Mouse (Mus musculus) hindbrain, embryonic 16.5 days (tissue): ENCODE results near the gene Als2. TPM values are rescaled to one million over a fixed set of nuclear protein-coding genes. Genes with fewer than 3 reads are reported as not detected.
A peak's percentile ranks its signal among the peaks of the same experiment; 100 is the strongest.

Experiments used
- ATAC-seq: fragments of 200-750 bp; cut with Nextera tagmentation; 2 replicates; pipeline ENCODE4 v1.8.0; 2017; ENCODE audit warnings: moderate TSS enrichment, moderate library complexity
- H3K27ac ChIP-seq: fragments of 300-500 bp; sonication (generic); 2 replicates; pipeline ENCODE4 v1.5.1; 2014; ENCODE audit warnings: low read depth, mild to moderate bottlenecking, control low read depth, low read length, moderate library complexity
- H3K27me3 ChIP-seq: fragments of 300-500 bp; sonication (generic); replicated peaks from 2 replicates; pipeline ENCODE4 v1.6.1; 2014; ENCODE audit warnings: low read length; ENCODE audit not compliant: control insufficient read depth, insufficient read depth
- H3K36me3 ChIP-seq: fragments of 300-500 bp; sonication (generic); 2 replicates; pipeline ENCODE4 v1.6.1; 2014; ENCODE audit warnings: mild to moderate bottlenecking, low read length, moderate library complexity, mixed read lengths; ENCODE audit not compliant: control insufficient read depth, insufficient read depth
- H3K4me1 ChIP-seq: fragments of 300-500 bp; sonication (generic); 2 replicates; pipeline ENCODE4 v1.6.1; 2014; ENCODE audit warnings: low read depth, low read length; ENCODE audit not compliant: control insufficient read depth, insufficient read depth
- H3K4me2 ChIP-seq: fragments of 300-500 bp; sonication (generic); 2 replicates; pipeline ENCODE4 v1.6.1; 2014; ENCODE audit warnings: mild to moderate bottlenecking, low read length, control low read depth, moderate library complexity
- H3K4me3 ChIP-seq: fragments of 300-500 bp; sonication (generic); 2 replicates; pipeline ENCODE4 v1.5.1; 2014; ENCODE audit warnings: mild to moderate bottlenecking, low read length, control low read depth, moderate library complexity
- H3K9ac ChIP-seq: fragments of 300-500 bp; sonication (generic); 2 replicates; pipeline ENCODE4 v1.6.1; 2014; ENCODE audit warnings: low read depth, mild to moderate bottlenecking, control low read depth, low read length, moderate library complexity
- H3K9me3 ChIP-seq: fragments of 300-500 bp; sonication (generic); 2 replicates; pipeline ENCODE4 v1.6.1; 2014; ENCODE audit warnings: mild to moderate bottlenecking, low read length, moderate library complexity; ENCODE audit not compliant: control insufficient read depth
- WGBS: fragments of 180-500 bp; shearing (Covaris S2); extraction: QIAGEN DNeasy Blood & Tissue Kit; methylation state at CpG from one replicate; pipeline ENCODE4 v1.1.7; 2014; 5-methylcytosine and 5-hydroxymethylcytosine counted together
- polyA plus RNA-seq: library from polyadenylated mRNA; unstranded; fragments of >200 nt; fragmentation: Nextera tagmentation; extraction: Ambion mirVana; gene quantifications from 2 replicates; pipeline ENCODE4 v1.2.1, GENCODE M21; 2015

The Als2 gene
- polyA plus RNA-seq, 1 experiment from 2014 or later, result 16.9 TPM

DNA sequence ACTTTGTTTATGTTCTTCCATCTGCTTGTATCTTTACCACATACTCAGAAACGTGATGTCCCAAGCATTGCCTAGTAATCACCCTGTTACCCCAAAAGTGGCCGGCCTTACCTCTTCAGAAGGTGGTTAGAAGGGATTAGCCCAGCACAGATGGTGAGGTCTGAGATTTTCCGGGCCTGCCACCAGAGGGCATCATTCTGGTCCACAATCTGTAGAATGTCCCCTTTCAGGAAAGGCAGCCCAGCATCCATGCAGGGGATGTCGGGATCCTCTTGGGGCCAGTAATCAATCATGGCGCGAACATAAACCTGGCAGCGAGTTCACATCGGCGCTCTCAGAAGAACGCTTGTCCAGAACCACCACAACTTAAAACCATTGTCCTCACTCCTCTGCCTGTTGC is 92.5 kb downstream of the Als2 start:
- WGBS, result 79% methylated on average over 10 of the region's 10 CpGs
- Histone ChIP-seq H3K4me3 (no peak overlapping the region), H3K4me1 (no peaks in the 10 kb centered on the region), H3K9ac (no peak overlapping the region), H3K27ac (no peak overlapping the region), H3K36me3 (no peaks in the 10 kb centered on the region), H3K27me3 (no peaks in the 10 kb centered on the region), H3K4me2 (no peak overlapping the region), H3K9me3 (no peaks in the 10 kb centered on the region)
- no peak for ATAC-seq

GRCm38 (mm10) chr1:59142809-59143208 is 94.2 kb downstream of the Als2 start:
- no peak overlapping the region for H3K4me3 ChIP-seq
- no peaks in the 10 kb centered on the region for H3K27me3 ChIP-seq
- H3K4me2 ChIP-seq, result no peak overlapping the region
- H3K27ac ChIP-seq, result no peak overlapping the region
- H3K9me3 ChIP-seq, result no peaks in the 10 kb centered on the region
- H3K36me3 ChIP-seq, result no peaks in the 10 kb centered on the region
- no peaks in the 10 kb centered on the region for H3K4me1 ChIP-seq
- H3K9ac ChIP-seq, result no peak overlapping the region
- no peak for ATAC-seq

DNA sequence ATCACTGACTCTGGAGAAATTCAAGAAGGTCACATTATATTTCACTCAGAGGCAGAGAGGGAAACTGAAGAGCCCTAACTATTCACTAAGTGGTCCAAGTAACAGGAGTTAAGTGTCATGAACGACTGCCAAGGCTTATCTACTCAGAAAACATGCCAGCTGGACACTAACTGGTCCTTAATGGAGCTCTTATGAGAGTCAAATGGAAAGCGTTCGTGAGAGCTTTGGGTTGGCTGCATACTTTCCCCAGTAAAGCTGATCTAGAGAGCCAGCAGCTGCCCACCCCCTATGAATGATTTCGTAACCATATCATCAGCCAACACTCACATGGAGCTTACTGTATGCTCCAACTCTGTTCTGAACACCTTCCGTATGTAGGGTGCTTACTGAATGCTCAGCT is 102.6 kb downstream of the Als2 start:
- Histone ChIP-seq H3K4me3 (no peak overlapping the region), H3K9ac (no peak overlapping the region), H3K4me1 (no peaks in the 10 kb centered on the region), H3K9me3 (no peaks in the 10 kb centered on the region), H3K4me2 (no peak overlapping the region), H3K27me3 (no peaks in the 10 kb centered on the region), H3K36me3 (no peaks in the 10 kb centered on the region), H3K27ac (no peak overlapping the region)
- ATAC-seq, result no peak
- 82% methylated on average over 5 of the region's 5 CpGs for WGBS

- H3K4me1 ChIP-seq, result no peaks in the 10 kb centered on the region
- no peaks in the 10 kb centered on the region for H3K36me3 ChIP-seq
- no peak for ATAC-seq
- H3K27ac ChIP-seq, result no peak overlapping the region
- H3K4me2 ChIP-seq, result no peak overlapping the region
- no peak overlapping the region for H3K9ac ChIP-seq
- 72% methylated on average over 7 of the region's 7 CpGs for WGBS
- no peaks in the 10 kb centered on the region for H3K9me3 ChIP-seq
- no peak overlapping the region for H3K4me3 ChIP-seq
- no peaks in the 10 kb centered on the region for H3K27me3 ChIP-seq
Observed at GRCm38 (mm10) chr1:59128879-59129278, 108.2 kb downstream of the Als2 start.

GRCm38 (mm10) chr1:59125558-59125957 is 111.5 kb downstream of the Als2 start:
- Histone ChIP-seq H3K4me1 (no peaks in the 10 kb centered on the region), H3K4me3 (no peak overlapping the region), H3K27ac (no peak overlapping the region), H3K36me3 (no peaks in the 10 kb centered on the region), H3K27me3 (no peaks in the 10 kb centered on the region), H3K4me2 (no peak overlapping the region), H3K9ac (no peak overlapping the region), H3K9me3 (no peaks in the 10 kb centered on the region)
- no peak for ATAC-seq
- 76% methylated on average over 5 of the region's 5 CpGs for WGBS

DNA sequence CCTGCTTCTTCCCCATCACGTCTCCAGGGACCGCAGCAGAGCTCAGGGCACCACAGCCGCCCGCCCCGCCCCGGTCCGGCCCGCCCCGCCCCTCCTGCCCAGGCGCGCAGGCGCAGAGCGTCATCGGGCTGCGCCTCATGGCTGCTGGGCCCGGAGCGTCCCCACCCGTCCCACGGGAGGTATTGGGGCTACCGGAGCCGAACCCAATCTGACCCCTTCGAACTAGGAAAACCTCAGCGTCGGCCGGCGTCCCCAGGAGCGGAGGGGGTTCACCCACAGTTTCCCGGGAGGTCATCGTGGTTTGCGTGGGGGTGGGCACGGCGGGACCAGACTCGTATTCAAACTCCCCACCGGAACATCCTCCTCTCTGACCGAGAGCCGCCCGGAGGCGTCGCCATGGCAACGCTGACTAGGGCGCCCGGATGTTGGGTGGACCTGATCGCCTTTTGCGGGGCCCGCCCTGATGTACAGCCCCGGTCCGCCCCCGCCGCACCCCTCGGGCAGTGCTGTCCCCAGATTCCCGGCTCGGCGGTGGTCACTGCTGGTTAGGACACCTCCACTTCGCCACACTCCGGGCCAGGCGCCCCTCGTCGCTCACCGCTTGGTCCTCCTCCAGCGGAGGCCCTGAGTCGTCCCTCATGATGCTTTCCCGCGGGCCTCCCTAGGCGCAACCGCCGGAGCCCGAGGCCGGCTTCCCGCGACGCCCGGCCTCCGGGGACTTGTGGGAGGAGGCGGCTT is 117.1 kb downstream of the Als2 start, which contains the start of gene Tmem237:
Gene Tmem237, minus strand, starts transcription at position 689 of the 738 bp plus-strand sequence.
- peak within 1 kb of the TSS; percentile 97 for H3K9ac ChIP-seq
- H3K4me1 ChIP-seq, result peaks cover 6% of the 10 kb centered on the region
- no peaks in the 10 kb centered on the region; the same call in none of the 2 replicates for H3K36me3 ChIP-seq
- under 1% methylated on average over 69 of the region's 74 CpGs for WGBS
- no peaks in the 10 kb centered on the region for H3K9me3 ChIP-seq
- peak within 1 kb of the TSS; percentile 96 for H3K27ac ChIP-seq
- H3K4me2 ChIP-seq, result peak within 1 kb of the TSS; percentile 93
- ATAC-seq, result peak; percentile 99
- H3K4me3 ChIP-seq, result peak within 1 kb of the TSS; percentile 80
- no peaks in the 10 kb centered on the region for H3K27me3 ChIP-seq

Other genes starting within 250 kb of the Als2 start
- gene C2cd6, start 142.3 kb downstream of the Als2 start, polyA plus RNA-seq, result not detected in 2 replicates
- gene Tmem237, start 116.8 kb downstream of the Als2 start, polyA plus RNA-seq, result 44.2 and 51.0 TPM in 2 replicates
- 0.61 and 0.84 TPM in 2 replicates for gene Mpp4, start 73.8 kb downstream of the Als2 start, polyA plus RNA-seq
- gene Cdk15, start 19.7 kb upstream of the Als2 start, polyA plus RNA-seq, result 1.4 and 2.0 TPM in 2 replicates
- gene Fzd7, start 245.2 kb upstream of the Als2 start, polyA plus RNA-seq, result 1.9 and 2.7 TPM in 2 replicates